In genomic region chr10:75708633-75708992, GRCm38 (mm10) we compare ENCODE assay signal across 9 mouse cellular contexts. TPM values are rescaled to one million over a fixed set of nuclear protein-coding genes. Genes with fewer than 3 reads are reported as not detected.
DNase-seq lines count a peak whose midpoint lies in the region; ATAC-seq and TF ChIP-seq lines count a peak whose summit lies in the region.
"Had no signal": no experiment of that assay in that cellular context is flagged by ENCODE, and none has a peak within 500 bp of the region (broad histone marks: within the 10 kb centered on the region; RNA-seq: fewer than 3 reads in every experiment).

No protein-coding gene starts in this region.

- no peak overlapping the region for H3K4me2 ChIP-seq in heart, embryonic 12.5 days
- H3K4me2 ChIP-seq in hindbrain, embryonic 16.5 days (ENCODE audit: low read length), result no peak overlapping the region
- no peak overlapping the region for H3K4me2 ChIP-seq in midbrain, embryonic 11.5 days

- TF ChIP-seq EP300 in heart, adult 2 months (IDR thresholded peaks at IDR 0.05; ENCODE audit: insufficient read depth, low read depth, low read length), result no peak

- H3K36me3 ChIP-seq in heart, adult 2 months (ENCODE audit: control insufficient read depth, insufficient read depth, low read length), result no peaks in the 10 kb centered on the region
- H3K36me3 ChIP-seq in heart, embryonic 12.5 days, result peaks cover 67% of the 10 kb centered on the region
- peaks cover 37% of the 10 kb centered on the region for H3K36me3 ChIP-seq in C2C12 (ENCODE audit: control insufficient read depth, insufficient read depth)
- peaks cover 16% of the 10 kb centered on the region for H3K36me3 ChIP-seq in hindbrain, embryonic 16.5 days (ENCODE audit: control insufficient read depth, insufficient read depth, low read length)
- H3K36me3 ChIP-seq in midbrain, embryonic 11.5 days (ENCODE audit: control insufficient read depth, insufficient read depth, low read length), result peaks cover 8% of the 10 kb centered on the region

- H3K79me2 ChIP-seq in heart, adult 2 months (replicated peaks; ENCODE audit: control insufficient read depth, insufficient read depth, low read length), result no peaks in the 10 kb centered on the region
- H3K79me2 ChIP-seq in C2C12 (ENCODE audit: control insufficient read depth, insufficient read depth), result no peaks in the 10 kb centered on the region

- H3K9ac ChIP-seq in heart, adult 2 months (ENCODE audit: low read depth, low read length), result no peak overlapping the region
- H3K9ac ChIP-seq in heart, embryonic 12.5 days, result no peak overlapping the region
- H3K9ac ChIP-seq in hindbrain, embryonic 16.5 days (ENCODE audit: low read depth, low read length), result no peak overlapping the region
- no peak overlapping the region for H3K9ac ChIP-seq in midbrain, embryonic 11.5 days (ENCODE audit: low read length)

- H3K4me3 ChIP-seq in heart, adult 2 months, result no peak overlapping the region
- H3K4me3 ChIP-seq in heart, embryonic 12.5 days, result no peak overlapping the region
- H3K4me3 ChIP-seq in C2C12 (ENCODE audit: insufficient read depth, poor library complexity, severe bottlenecking), result no peak overlapping the region
- no peak overlapping the region for H3K4me3 ChIP-seq in hindbrain, embryonic 16.5 days (ENCODE audit: low read length)
- H3K4me3 ChIP-seq in midbrain, embryonic 11.5 days (ENCODE audit: low read depth, low read length), result no peak overlapping the region

- peak overlapping the region; percentile 45 for H3K27ac ChIP-seq in heart, adult 2 months
- no peak overlapping the region for H3K27ac ChIP-seq in heart, embryonic 12.5 days (ENCODE audit: poor library complexity, severe bottlenecking)
- H3K27ac ChIP-seq in hindbrain, embryonic 16.5 days (ENCODE audit: low read depth, low read length), result no peak overlapping the region; the same call in 1 of the 2 replicates
- H3K27ac ChIP-seq in midbrain, embryonic 11.5 days (ENCODE audit: low read depth, low read length), result no peak overlapping the region

- peaks cover 10% of the 10 kb centered on the region for H3K4me1 ChIP-seq in heart, adult 2 months (ENCODE audit: control insufficient read depth, insufficient read depth, low read length)
- H3K4me1 ChIP-seq in heart, embryonic 12.5 days (replicated peaks), result peaks cover 27% of the 10 kb centered on the region
- H3K4me1 ChIP-seq in hindbrain, embryonic 16.5 days (ENCODE audit: control insufficient read depth, insufficient read depth, low read depth, low read length), result peaks cover 6% of the 10 kb centered on the region
- no peaks in the 10 kb centered on the region; the same call in 1 of the 2 replicates for H3K4me1 ChIP-seq in midbrain, embryonic 11.5 days (ENCODE audit: control insufficient read depth, insufficient read depth, low read length)

- no peaks in the 10 kb centered on the region for H3K79me3 ChIP-seq in C2C12 (ENCODE audit: low read depth)

- H3K9me3 ChIP-seq in heart, embryonic 12.5 days (replicated peaks), result no peaks in the 10 kb centered on the region
- H3K9me3 ChIP-seq in hindbrain, embryonic 16.5 days (ENCODE audit: control insufficient read depth, low read length), result no peaks in the 10 kb centered on the region
- no peaks in the 10 kb centered on the region for H3K9me3 ChIP-seq in midbrain, embryonic 11.5 days (ENCODE audit: control insufficient read depth, low read length)

- intact Hi-C loops in heart, adult 2 months (cut with DNase I), result no loop called here

- 44% methylated on average over 9 of the region's 9 CpGs for WGBS in heart, adult 2 months
- WGBS in heart, embryonic 12.5 days, result 49% methylated on average over 9 of the region's 9 CpGs
- WGBS in hindbrain, embryonic 16.5 days, result 32% methylated on average over 9 of the region's 9 CpGs
- 45% methylated on average over 9 of the region's 9 CpGs for WGBS in midbrain, embryonic 11.5 days

- H3ac ChIP-seq in C2C12 (ENCODE audit: control insufficient read depth, insufficient read length, low read depth), result no peak overlapping the region

- peak; percentile 54 for TF ChIP-seq CTCF in heart, adult 2 months (IDR thresholded peaks at IDR 0.05)
- peak; percentile 59 for TF ChIP-seq CTCF in C2C12 (IDR thresholded peaks at IDR 0.05; ENCODE audit: control insufficient read depth, insufficient read depth, insufficient read length)

- H3K27me3 ChIP-seq in heart, adult 2 months (ENCODE audit: control insufficient read depth, insufficient read depth, low read length), result no peaks in the 10 kb centered on the region
- H3K27me3 ChIP-seq in heart, embryonic 12.5 days (replicated peaks), result no peaks in the 10 kb centered on the region
- no peaks in the 10 kb centered on the region for H3K27me3 ChIP-seq in C2C12 (ENCODE audit: control insufficient read depth, insufficient read depth, insufficient read length)
- no peaks in the 10 kb centered on the region for H3K27me3 ChIP-seq in hindbrain, embryonic 16.5 days (replicated peaks; ENCODE audit: control insufficient read depth, insufficient read depth, low read length)
- H3K27me3 ChIP-seq in midbrain, embryonic 11.5 days (ENCODE audit: control insufficient read depth, insufficient read depth, low read length), result no peaks in the 10 kb centered on the region
- H3K27me3 ChIP-seq: Patski had no signal

- no peak for TF ChIP-seq POLR2A in heart, adult 2 months (IDR thresholded peaks at IDR 0.05; ENCODE audit: insufficient read depth, low read depth, low read length)

- DNase-seq in heart, adult 2 months, result peak; percentile 31 to 50
- peak; percentile 71 to 73 for DNase-seq in cerebellum, postnatal 14 days
- DNase-seq in midbrain, embryonic 11.5 days (ENCODE audit: low spot score, missing footprints), result peak; percentile 86
- DNase-seq in T-cell, adult 2 months (ENCODE audit: low spot score), result no peak
- DNase-seq in frontal cortex, postnatal 10 days (ENCODE audit: low spot score in 2 of 2), result no peak

- no peak for ATAC-seq in heart, embryonic 12.5 days (ENCODE audit: insufficient number of reproducible peaks, low FRiP score)
- ATAC-seq in hindbrain, embryonic 16.5 days, result peak; percentile 48
- peak; percentile 73 for ATAC-seq in midbrain, embryonic 11.5 days (ENCODE audit: low FRiP score)
- ATAC-seq: Patski had no signal

TF ChIP-seq in C2C12, 6 proteins besides CTCF, POLR2A, EP300 and RAD21:
- TF ChIP-seq MYOG (IDR thresholded peaks at IDR 0.05; ENCODE audit: control insufficient read depth, extremely low read depth, insufficient read length) (no peak), CEBPB (IDR thresholded peaks at IDR 0.05; ENCODE audit: low read depth) (no peak), MAX (IDR thresholded peaks at IDR 0.05) (no peak), USF1 (IDR thresholded peaks at IDR 0.05; ENCODE audit: low read depth) (no peak), MYOD1 (IDR thresholded peaks at IDR 0.05; ENCODE audit: control insufficient read depth, insufficient read length, low read depth) (no peak), FOSL1 (IDR thresholded peaks at IDR 0.05; ENCODE audit: insufficient read depth, low read length, poor library complexity, severe bottlenecking) (no peak)

RNA-seq across cellular contexts. Expression of gene Cabin1, which starts 55.5 kb away (rescaled TPM):
- 10 to 100 TPM; 13.6 to 19.9 TPM for total RNA-seq in heart, adult 2 months (2021)
- polyA plus RNA-seq in heart, adult 2 months (2012; rRNA removed), result 17.9 and 21.1 TPM in 2 replicates
- 26.0 and 26.7 TPM in 2 replicates for polyA plus RNA-seq in heart, embryonic 12.5 days (2016; fragmentation: Nextera tagmentation; extraction: Ambion mirVana)
- polyA plus RNA-seq in C2C12 (2012; fragmentation: generic; extraction: Trizol), result 24.5 TPM
- 30.9 and 35.5 TPM in 2 replicates for polyA plus RNA-seq in hindbrain, embryonic 16.5 days (2015; fragmentation: Nextera tagmentation; extraction: Ambion mirVana)
- 28.7 and 31.6 TPM in 2 replicates for polyA plus RNA-seq in midbrain, embryonic 11.5 days (2014; fragmentation: Nextera tagmentation; extraction: Ambion mirVana)

Comparison
In these comparisons a context has a peak if more than half of its experiments do, and no peak if none do; other contexts are left out.
1. DNase-seq: peak in heart, adult 2 months (2 of 2), cerebellum, postnatal 14 days (2 of 2) and midbrain, embryonic 11.5 days (single experiment); none in T-cell, adult 2 months (single experiment) and frontal cortex, postnatal 10 days (0 of 2).